Mouse (Mus musculus) cerebellum, adult 2 months (tissue): ENCODE measurements around the gene Ugt1a5.

Source experiments
- CTCF ChIP-seq: fragments of 200-500 bp; IDR thresholded peaks from 2 replicates; pipeline ENCODE4 v1.5.1; 2011; ENCODE audit warnings: low read depth, mild to moderate bottlenecking, control low read depth, low read length, moderate library complexity, borderline replicate concordance; ENCODE audit not compliant: insufficient read depth
- POLR2A ChIP-seq: fragments of 200-500 bp; IDR thresholded peaks from 2 replicates; pipeline ENCODE4 v1.6.1; 2011; ENCODE audit warnings: low read length, control low read depth, borderline replicate concordance; ENCODE audit not compliant: insufficient read depth

DNA sequence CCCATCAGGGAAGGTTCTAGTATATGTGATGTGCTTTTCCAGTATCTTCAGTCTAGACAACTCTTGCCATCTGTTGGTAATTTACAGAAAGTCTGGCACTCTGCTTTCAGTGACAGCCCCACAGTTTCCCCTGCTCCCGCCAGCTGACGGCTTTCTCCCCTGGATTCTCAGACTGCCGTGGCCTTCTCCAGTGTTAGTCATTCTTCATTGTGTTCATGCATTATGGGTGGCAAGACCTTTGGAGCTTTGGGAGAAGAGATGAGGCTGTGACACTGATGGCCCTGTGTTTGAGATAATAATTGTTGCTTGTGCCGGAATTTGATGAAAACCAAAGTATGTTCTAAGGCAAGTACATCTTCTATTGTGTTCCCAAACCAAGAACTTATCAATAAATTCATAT is 52.8 kb downstream of the Ugt1a5 start:
- TF ChIP-seq CTCF (no peak), POLR2A (no peak)
